Mouse (Mus musculus) kidney, postnatal 36 days (tissue): ENCODE data around the gene Yif1b.
A peak's percentile ranks its signal among the peaks of the same experiment; 100 is the strongest.

Source experiments
- DNase-seq, 2 experiments: peaks; one replicate each; pipeline ENCODE4 v3.0.0; 2021 to 2022; ENCODE audit warnings: mixed read lengths in 2 of 2

The Yif1b gene

DNA sequence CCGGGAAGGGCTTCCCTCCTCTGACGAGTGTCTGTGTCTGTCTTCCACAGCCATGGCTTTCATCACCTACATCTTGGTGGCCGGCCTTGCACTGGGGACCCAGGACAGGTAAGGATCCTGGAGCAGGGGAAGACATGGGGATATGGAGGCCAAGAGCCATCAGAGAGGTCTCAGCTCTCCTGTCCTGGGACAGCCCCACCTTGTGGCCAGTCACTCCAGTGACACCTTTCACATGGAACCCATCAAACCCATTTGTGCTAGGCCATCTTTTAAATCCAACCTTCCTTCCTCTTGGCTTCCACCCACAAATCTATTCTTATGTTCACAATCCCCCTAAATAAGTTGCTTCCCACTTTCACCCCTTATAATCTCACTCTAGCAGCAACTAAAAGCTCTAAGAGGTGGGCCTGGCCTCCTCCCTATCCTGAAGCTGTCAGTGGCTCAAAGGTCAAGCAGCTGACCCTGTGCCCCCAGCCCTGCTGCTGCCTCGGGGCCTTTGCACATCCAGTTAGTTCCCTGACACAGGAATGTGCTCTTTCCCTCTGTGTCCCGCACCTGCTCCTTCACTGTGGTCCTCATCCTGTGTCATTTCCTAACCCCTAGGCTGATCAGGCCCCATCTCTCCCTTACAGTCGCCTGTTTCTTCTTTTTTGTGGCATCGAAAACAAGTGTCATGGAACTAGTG, 6.7 kb downstream of the Yif1b start:
- peak in 1 of 2 experiments; percentile 69 for DNase-seq

DNA sequence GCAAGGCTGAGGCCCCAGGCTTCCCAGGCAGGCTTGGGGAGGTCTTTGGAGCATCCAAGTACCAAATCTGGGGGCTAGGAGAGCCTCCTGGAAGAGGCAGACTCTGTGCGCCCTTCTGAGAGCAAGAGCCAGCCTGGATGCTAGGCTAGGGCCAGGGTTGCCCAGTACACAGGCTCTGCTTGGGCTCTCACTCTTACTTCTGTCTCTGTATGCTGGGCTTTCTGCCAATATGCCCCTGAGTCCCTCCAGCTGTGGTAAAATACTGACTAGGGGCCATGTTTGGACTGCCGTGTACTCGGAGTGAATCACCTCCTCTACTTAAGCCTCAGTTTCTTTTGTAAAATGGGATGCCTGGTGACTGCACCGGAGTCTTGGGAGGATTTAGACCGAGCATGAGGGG, 7.9 kb downstream of the Yif1b start:
- no peak for DNase-seq

DNA sequence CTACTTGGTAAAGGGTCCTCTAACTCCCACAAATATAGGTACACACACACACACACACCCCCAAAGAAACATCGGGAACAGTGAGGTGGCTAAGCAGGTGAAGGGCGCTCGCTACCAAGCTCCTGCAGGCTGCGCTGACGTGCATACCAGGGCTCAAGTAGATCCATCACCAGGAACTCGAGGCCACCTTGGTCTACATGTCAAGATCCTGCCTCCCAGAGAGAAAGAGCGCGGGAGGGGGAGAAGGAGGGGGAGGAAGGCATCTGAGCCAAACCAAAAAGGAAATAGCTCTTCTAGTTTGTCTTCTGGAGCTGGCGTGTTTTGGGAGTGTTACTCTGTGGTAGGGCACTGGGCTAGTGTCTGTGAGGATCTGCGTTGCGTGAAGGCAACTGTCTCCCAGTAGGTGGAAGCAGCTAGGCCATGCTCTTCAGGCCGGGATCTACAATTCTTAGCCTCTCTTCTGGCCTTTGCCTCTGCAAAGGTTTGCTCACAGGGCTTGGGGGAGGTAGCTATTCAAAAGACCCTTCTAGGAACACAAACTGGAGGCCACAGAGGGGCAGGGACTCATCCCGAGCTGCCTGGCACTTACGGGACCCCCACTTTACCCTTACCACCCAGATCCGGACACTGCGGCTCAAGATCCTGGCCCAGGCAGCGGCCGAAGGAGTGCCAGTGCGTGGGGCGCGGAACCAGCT, 8.6 kb downstream of the Yif1b start:
- DNase-seq: no peak

DNA sequence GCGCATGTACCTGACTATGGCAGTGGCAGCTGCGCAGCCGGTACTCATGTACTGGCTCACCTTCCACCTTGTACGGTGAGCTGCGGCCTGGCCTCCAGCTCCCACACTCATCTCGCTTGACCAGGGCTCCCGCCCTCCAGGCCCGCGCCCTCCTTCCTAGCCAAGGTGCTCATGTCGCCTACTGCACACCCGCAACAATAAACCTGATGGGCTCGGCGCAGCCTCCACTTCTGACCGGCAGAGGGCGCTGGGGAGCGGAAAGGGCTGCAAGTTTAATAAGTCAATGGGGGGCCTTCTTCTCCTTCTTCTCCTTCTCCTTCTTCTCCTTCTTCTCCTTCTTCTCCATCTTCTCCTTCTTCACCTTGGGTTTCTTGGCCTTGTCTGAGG, 9.2 kb downstream of the Yif1b start:
- DNase-seq: peak; percentile 73 to 92

DNA sequence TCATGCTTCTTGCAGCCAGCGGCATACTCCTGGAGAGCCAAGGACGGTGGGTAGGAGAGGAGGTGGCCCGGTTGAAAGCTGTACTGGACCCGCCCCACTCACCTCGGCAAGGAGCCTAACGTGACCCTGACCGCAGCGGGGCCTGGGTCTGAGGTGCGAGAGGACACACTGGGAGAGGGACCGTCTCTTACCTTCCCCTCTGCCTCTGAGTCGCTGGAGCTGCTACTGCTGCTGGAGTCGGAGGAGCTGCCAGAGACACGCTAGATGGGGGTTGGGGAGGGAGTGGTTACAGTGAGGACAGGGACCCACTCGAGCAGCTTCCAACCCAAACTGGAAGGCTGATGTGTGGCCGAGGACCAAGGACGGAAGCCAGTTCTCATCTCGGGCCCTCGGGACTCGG, 9.6 kb downstream of the Yif1b start:
- peak in 1 of 2 experiments; percentile 51 for DNase-seq

DNA sequence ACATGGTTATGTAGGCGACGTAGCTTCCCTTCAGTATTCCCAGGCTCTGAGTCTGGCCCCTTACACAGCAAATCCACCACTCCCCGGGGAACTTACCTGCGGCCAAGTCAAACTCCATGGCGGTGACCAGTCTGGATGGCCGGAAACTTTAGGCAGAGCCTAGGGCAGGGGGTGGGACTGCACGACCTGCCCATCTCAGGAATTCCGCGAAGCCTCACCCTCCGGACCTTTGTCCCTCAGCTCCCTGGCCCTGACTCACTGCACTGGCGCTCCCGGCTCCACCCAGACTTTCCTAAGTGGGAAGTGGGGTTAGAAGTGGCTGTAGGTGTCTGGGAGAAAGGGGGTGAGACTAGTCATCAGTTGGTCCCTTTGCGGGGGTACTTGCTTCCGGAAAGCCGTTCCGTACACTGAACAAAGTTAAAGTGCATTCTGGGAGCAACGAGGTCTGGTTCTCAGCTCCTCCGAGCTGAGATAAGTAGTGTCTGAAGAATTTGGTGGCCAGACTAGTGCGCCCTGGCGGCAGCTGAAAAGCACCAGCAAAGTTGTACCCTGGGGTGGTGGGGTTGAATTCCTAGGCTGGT, 10.2 kb downstream of the Yif1b start, which contains the start of gene 2200002D01Rik:
TSS of gene 2200002D01Rik (minus strand) at position 206 of the 581 bp plus-strand sequence.
- DNase-seq: peak; percentile 74 to 75

DNA sequence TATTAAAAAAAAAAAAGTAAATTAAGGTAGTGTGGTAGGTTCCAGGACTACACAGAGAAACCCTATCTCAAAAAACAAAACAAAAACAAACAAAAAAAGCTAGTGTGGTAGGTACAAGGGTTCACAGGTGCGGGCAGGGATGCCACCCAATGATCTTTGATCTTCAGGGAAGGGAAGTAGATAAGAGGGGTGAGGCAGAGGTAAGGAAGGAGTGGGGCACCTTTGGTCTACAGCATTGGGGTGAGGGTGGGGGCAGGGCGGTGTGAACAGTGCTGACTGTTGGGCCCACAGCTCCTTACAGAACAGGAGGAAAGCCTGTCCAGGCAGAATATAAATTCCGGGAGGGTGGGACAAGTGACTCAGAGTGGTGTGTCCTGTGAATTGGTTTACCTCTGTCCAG, 13.0 kb downstream of the Yif1b start:
- DNase-seq: no peak

DNA sequence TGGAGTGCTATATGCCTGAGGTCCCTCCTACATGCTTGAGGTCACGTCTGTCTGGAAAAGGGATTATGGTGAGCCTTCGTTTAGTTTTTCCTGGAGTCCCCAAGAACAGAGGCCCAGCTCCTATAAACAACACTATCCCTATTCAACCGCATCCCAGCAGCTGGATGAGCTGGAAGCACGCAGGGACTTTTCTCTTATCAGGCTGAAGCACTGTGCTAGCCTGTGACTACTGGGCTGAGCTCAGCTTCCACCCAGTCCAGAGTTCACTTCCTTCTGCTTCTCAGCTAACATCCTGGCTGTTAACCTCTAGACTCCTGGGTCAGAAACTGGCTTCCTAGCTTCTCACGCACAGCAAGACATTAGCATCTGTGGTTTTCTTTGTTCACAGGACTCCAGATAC, 15.7 kb downstream of the Yif1b start:
- peak; percentile 61 to 70 for DNase-seq

DNA sequence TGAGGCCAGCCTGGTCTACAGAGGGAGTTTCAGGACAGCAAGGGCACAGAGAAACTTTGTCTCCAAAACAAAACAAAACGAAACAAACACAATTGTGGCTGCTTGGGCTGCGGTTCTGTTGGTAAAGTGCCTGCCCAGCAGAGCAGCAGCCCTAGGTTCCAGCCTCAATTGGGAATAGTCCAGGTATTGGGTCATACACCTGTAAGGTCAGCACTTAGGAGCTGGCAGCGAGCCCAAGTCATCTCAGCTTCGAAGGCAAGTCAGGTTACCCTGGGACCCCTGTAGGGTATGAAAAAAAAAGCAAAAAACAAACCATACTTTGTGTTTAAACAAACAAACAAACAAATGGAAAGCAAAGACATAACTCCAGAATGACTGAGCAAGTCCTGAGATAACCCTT, 17.7 kb downstream of the Yif1b start:
- no peak for DNase-seq

DNA sequence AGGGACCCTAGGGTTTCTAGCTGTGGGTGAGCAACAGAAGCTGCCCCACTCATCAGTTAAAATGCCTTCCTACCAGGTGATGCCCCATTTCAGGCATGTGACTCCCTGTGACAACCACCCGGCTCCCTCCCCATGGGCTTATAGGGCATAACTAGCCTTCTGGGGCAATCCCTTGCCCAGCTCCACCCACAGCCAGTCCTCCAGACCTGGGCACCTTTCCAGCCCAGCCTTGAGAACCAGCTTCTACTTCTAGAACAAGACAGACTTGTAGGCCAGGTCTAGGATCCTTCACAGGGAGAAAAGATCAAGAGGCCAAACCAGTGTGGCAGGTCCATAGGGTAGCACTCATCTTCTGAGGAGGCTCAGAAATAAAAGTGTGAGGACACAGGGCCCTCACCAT, 19.2 kb downstream of the Yif1b start:
- peak; percentile 87 to 89 for DNase-seq

DNA sequence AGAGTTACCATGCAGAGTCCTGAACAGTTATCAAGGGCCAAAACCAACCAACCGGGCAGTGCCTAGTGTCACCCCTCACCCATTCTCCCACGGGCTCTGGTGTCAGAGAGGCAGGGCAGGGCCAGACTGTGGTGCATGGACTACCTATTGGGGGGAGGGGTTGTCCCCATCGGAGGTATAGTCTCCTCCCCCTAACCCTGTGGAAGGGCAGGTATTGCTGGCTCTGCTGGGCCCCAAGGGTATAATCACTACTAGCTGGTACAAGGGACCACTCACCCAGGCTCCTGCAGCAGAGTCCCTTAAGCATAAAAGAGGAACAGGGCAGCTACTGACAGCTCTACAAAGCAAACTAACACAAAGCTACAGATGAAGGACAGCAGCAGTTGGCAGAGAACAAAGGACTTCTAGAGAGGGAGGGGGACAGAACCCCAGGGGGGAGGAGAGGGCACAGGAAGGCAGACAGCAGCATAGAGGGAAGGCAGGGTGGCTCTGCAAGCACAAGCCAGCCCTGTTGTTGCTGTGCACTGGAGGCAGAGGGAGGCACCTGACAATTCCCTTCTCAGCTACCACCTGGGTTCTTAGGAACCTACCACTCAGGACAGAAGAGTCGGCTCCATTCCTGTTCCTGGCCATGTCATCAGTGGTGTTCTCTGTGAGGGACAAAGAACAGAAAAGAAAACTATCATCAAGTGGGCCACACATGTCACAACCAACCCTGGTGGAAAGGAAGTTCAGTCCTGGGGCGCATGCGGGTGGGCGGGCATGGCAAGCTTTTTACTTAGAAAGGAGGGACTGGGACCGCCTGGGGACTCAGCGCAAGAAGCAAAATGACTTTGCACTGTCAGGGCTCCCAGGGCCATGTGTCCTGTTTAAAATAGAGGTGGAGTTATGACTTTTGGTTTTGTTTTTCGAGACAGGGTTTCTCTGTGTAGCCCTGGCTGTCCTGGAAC, 21.9 kb downstream of the Yif1b start:
- DNase-seq: no peak

DNA sequence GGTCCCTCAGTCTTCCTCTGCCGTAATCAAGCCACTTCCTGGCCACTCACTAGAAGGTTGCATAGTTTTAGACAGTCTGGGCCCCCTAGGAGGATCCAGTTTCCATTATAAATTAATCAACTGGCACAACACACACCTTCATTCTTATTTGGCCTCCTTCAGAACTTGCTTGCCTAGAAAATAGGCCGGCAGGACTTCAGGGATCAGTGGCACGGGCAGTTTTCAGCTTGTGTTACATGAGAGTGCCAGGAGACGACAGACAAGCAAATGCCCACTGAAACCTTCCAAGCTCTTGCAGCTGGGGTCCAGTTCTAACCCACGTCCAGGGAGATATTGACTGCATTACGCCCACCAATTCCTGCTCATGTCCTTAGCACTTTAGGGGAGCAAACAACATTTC, 24.0 kb downstream of the Yif1b start:
- DNase-seq: peak; percentile 56 to 71

DNA sequence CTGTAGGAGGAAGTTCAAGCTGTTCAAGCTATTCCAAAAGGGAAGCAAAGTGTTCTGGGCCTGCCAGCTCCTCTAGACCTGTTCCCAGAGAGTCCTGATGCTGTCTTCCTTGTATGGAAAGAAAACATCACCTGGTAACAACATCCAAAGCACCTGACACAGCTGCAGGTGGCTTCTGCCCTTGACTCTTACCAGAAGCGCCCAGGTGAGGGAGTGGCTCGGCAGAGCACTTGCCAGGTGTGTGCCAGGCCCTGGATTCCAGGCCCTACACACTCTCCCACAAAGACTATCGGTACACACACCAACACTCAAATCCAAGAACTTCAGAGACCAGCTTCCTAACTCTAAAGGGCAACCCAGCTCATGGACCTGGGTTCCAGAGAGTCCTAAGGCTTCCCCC, 25.7 kb downstream of the Yif1b start:
- no peak for DNase-seq

DNA sequence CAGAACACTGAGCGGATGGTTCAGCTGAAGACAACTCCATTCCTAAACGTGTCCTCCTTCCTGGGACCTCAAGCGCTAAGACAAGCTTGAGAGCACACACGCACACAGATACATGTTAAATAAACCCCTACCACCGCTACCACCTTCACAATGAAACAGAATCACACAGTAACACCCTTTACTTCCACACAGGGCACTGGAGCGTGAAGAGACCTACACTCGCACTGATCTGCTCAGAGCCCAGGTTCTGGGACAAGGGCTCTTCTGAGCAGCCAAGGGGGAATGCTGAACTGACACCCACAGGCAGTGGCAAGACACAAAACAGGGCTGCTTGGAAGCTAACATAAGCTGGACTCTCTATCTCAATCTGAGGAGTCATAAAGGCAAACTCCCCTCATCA, 27.5 kb downstream of the Yif1b start:
- no peak for DNase-seq

DNA sequence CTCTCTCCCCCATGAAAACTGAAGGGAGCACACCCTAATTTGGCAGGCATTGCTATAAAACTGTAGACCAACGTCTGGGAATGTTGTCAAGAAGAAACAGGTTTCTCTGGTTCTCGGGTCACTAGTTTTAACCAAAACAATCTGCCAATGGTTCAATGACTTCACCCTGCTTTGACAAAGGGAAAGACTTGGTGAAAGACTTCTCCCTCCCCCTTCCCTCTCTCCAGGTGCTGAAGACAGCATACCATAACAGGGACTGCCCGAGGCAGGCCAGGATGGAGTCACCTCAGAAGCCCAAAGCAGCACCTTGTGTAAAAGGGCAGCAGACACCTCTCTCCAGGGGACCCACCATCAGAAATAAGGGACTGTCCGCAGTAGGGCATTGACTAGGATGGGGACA, 28.8 kb downstream of the Yif1b start:
- DNase-seq: peak in 1 of 2 experiments; percentile 82

DNA sequence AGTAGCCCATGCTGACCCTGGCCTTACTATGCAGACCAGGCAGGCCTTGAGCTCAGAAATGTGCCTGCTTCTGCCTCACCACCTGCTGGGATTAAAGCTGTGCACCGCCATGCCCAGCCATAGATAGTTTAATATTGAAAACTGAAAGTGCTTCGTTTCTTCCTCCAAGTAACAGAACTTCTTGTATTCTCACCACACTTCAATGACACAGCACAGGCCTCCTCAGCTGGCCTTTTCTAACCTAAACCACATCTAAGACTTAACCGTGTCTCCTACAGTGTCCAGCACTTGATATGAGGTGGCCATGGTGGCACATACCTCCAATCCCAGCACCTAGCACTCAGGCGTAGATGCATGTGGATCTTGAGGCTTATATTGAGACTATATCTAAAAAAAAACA, 32.3 kb downstream of the Yif1b start:
- DNase-seq: no peak

DNA sequence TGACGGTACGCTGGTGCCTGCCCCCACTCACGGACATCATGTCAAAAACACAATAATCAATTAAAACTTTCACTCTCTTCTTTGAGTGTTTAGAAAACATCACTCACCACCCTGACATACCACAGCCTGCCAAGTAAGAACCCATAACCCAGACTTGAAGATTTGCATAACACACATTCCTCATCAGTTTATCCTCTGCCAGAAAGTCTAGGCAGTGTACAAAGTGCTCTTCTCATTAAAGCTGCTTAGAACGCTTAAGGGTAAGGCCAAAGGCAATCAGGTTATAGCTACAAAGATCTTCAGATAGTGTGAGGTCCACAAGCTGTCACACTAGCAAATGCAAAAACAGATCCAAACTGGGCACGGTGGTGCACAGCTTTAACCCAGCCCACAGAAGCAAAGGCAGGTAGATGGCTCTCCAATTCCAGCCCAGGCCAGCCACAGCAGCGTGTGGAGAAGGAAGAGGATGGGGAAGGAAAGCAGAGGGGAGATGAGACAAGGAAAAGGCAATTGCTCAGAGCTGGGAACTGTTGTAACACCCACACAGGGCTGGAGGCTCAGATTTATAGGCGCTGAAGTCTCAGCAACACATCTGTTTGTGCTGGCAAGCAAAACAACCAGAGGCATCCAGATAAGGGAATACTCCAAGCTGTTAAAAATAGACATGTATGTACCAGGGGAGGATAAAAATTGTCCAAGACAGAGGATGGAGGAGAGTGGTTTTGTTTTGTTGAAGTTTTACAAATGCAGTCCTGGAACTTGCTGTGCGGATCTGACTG, 33.7 kb downstream of the Yif1b start:
- peak in 1 of 2 experiments; percentile 62 for DNase-seq

DNA sequence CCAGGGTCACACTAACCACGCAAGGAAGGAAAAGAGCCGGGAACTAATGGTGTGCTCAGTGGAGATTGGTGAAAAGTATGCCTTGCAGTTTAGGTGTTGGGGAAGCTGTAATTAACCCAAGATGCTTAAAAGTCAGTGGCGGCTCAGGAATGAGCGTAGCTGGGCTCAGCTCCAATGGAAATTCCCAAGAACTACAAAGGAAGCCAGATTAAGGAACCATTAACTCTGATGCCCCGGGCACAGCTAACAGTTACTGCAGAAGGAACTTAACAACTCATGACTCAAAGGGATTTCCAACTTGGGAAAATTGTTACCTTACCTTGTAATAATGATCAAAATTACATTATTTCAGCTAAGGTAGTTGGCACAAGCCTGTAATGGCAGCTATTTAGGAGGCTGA, 38.6 kb downstream of the Yif1b start:
- peak; percentile 82 to 86 for DNase-seq

DNA sequence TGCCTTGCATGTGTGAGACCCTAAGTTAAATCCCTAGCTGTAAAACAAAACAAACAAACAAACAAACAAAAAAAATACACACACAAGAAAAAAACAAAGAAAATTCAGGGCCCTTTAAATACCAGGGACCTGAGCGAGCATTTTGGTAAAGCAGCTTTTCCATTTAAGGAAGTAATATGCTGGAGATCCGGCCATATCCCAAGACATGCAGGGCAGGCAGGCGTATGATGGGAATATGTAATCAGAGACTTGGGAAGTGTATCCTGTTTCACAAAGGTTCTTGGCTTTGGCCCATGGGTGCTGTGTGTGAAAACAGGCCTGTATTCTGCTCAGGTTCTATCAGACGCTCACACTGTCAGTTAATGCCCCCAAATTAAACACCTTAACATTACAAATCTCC, 39.4 kb downstream of the Yif1b start:
- DNase-seq: no peak

DNA sequence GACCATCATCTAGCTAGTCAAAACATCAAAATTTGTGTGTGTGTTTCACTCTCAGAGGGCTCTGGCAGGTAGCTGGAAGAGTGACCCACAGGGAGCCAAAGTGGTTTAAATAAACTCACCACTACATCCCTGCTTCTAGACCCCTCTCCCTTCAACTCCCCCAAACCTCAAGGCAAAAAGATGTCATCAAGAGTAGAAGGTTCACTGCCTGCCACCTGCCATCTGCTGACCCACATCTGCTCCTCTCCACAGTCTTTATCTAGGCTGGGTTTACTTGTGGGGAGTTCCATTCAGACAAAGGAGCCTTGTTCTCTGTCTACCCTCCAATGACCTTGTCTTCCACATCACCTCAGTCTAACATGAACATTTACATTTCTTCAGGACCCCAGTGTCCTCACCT, 41.1 kb downstream of the Yif1b start:
- DNase-seq: no peak

DNA sequence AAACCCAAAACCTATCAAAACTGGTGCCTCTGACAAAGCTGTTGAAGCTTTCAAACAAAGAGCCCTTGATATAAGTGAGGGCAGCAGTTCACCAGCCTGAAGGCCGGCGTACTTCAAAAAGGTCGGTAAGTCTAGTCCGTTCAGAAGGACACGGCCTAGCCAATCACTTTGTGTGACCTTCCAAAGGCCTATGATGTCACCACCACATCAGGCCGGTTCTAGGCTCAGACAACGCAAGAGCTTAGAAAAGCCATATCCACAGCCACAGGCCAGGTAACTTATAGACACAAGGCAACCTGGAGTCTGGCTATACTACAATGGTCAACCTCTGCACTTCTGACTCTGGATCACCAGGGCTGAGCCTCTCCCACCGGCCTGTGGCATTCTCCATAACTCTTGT, 41.8 kb downstream of the Yif1b start:
- no peak for DNase-seq

DNA sequence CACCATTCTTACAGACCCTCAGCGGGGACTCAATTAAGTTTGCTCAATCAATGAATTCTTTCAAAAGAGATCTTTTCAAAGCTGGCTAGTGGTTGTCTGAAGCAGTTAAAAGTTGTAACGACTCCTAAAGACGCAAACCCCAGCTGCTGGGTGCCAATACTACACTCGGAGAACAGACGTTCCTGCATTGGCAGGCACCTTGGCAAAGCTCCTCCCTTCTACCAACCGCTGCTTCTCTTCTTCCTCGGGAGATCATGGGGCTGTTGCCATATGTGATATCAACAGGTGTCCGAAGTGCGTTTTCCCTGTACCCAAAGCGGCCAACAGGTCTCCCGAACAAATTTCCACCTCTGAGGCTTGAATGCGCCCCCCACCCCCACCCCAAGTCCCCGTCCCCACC, 42.7 kb downstream of the Yif1b start:
- DNase-seq: no peak
